Mouse (Mus musculus) mesoderm, embryonic 11.5 days (tissue): ENCODE measurements around the gene Gm28171.
"Not testable (repeated sequence)": the region's sequence is repeated elsewhere in the genome, so short reads cannot be mapped to it uniquely, and the experiment has no call there.

Experiments used
- DNase-seq: peaks from one replicate; pipeline ENCODE4 v3.0.0-alpha.2; 2012; ENCODE audit warnings: low read depth, low spot score

The Gm28171 gene

DNA sequence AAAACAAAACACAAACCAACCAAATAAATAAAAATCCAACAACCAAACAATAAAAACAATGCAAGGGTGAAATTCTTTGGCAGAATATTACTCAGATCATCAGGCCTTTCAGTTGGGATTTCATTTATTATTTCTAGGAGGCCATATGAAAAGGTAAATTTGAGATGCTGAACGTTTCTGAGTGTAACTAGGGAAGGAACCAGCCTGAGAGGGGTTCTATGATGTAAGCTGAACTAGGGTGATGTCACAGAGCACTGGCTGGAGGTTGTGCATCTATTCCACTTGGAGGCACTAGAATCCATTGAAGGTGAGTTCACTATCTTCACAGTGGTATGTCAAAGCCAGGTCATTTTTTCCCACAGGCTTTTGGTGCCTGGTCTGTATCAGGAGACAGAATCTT, at the start of gene Gm28171:
TSS of gene Gm28171 (plus strand) at position 301 of the 400 bp plus-strand sequence.
- DNase-seq, result not testable (repeated sequence)
